Mouse (Mus musculus): ENCODE results near the gene Rora.

Gene Rora

GRCm38 (mm10) chr9:69226424-69226823, 572.8 kb downstream of the Rora start:
- no peak for DNase-seq (ENCODE audit: low spot score)

GRCm38 (mm10) chr9:69227806-69228205, 574.2 kb downstream of the Rora start:
- no peak for DNase-seq (ENCODE audit: low spot score)

GRCm38 (mm10) chr9:69229935-69230334, 576.3 kb downstream of the Rora start:
- DNase-seq (ENCODE audit: low spot score) = no peak

- no peak for DNase-seq (ENCODE audit: low spot score)
Observed at GRCm38 (mm10) chr9:69234526-69234925, 580.9 kb downstream of the Rora start.

- no peak for DNase-seq (ENCODE audit: low spot score)
Observed at GRCm38 (mm10) chr9:69237316-69237715, 583.7 kb downstream of the Rora start.

- no peak for DNase-seq (ENCODE audit: low spot score)
Observed at GRCm38 (mm10) chr9:69242538-69242937, 589.0 kb downstream of the Rora start.

- peak; percentile 50 for DNase-seq (ENCODE audit: low spot score)
Observed at GRCm38 (mm10) chr9:69243626-69244025, 590.0 kb downstream of the Rora start.

GRCm38 (mm10) chr9:69246225-69246624, 592.6 kb downstream of the Rora start:
- no peak for DNase-seq (ENCODE audit: low spot score)

- DNase-seq (ENCODE audit: low spot score) = no peak
Observed at GRCm38 (mm10) chr9:69249586-69249985, 596.0 kb downstream of the Rora start.

- no peak for DNase-seq (ENCODE audit: low spot score)
Observed at GRCm38 (mm10) chr9:69250326-69250725, 596.7 kb downstream of the Rora start.

GRCm38 (mm10) chr9:69258506-69258905, 604.9 kb downstream of the Rora start:
- DNase-seq (ENCODE audit: low spot score) = no peak

GRCm38 (mm10) chr9:69259382-69259781, 605.8 kb downstream of the Rora start:
- peak; percentile 65 for DNase-seq (ENCODE audit: low spot score)

- no peak for DNase-seq (ENCODE audit: low spot score)
Observed at GRCm38 (mm10) chr9:69265151-69265550, 611.6 kb downstream of the Rora start.

- DNase-seq (ENCODE audit: low spot score) = no peak
Observed at GRCm38 (mm10) chr9:69270374-69270773, 616.8 kb downstream of the Rora start.

GRCm38 (mm10) chr9:69270931-69271330, 617.3 kb downstream of the Rora start:
- DNase-seq (ENCODE audit: low spot score) = no peak

- DNase-seq (ENCODE audit: low spot score) = no peak
Observed at GRCm38 (mm10) chr9:69272884-69273283, 619.3 kb downstream of the Rora start.

- DNase-seq (ENCODE audit: low spot score) = no peak
Observed at GRCm38 (mm10) chr9:69274766-69275485, 621.3 kb downstream of the Rora start.

GRCm38 (mm10) chr9:69277256-69277655, 623.7 kb downstream of the Rora start:
- no peak for DNase-seq (ENCODE audit: low spot score)

- DNase-seq (ENCODE audit: low spot score) = no peak
Observed at GRCm38 (mm10) chr9:69285011-69285410, 631.4 kb downstream of the Rora start.

- no peak for DNase-seq (ENCODE audit: low spot score)
Observed at GRCm38 (mm10) chr9:69288113-69288512, 634.5 kb downstream of the Rora start.

- DNase-seq (ENCODE audit: low spot score) = no peak
Observed at GRCm38 (mm10) chr9:69288586-69288985, 635.0 kb downstream of the Rora start.

GRCm38 (mm10) chr9:69289056-69290017, 635.8 kb downstream of the Rora start:
- DNase-seq (ENCODE audit: low spot score) = peak; percentile 85

Measured in retina, embryonic 14.5 days (tissue).